Mouse (Mus musculus): ENCODE data around the gene Ankrd54. TPM values are rescaled to one million over a fixed set of nuclear protein-coding genes. Genes with fewer than 3 reads are reported as not detected.

Gene Ankrd54
- polyA plus RNA-seq, 1 experiment = 60.7 TPM

DNA sequence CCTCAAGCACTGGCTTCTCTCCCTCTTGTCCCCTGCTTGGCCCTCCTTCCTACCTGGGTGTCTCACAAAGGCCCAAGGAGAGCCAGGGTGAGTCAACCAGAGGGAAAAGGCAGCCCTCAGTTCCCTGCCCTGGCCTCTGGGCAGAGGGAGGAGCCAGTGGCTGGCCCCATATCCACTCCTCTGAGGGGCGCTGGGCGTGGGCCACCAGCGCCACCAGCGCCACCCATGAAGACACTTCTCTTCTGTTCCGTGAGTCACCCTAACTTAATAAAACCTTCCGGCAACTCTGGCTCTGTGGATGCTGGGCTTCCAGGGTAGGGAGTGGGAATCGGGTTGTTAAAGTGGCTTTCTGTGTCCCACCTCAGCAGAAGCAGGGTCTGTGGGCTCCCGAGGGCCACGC is 57.1 kb downstream of the Ankrd54 start:
- no peak for TF ChIP-seq POLR2A (IDR thresholded peaks at IDR 0.05; ENCODE audit: borderline replicate concordance, extremely low read depth, low read depth, low read length)
- no peak for TF ChIP-seq CTCF (IDR thresholded peaks at IDR 0.05; ENCODE audit: insufficient read depth, low read length)
- 88% methylated on average over 9 of the region's 9 CpGs for WGBS

More for the DNA sequence above, 57.1 kb downstream of the Ankrd54 start:
- Histone ChIP-seq H3K4me3 (replicated peaks; ENCODE audit: extremely low read depth, low read depth, low read length) (no peak overlapping the region), H3K4me1 (ENCODE audit: control insufficient read depth, insufficient read depth, low read length) (no peaks in the 10 kb centered on the region)
- no peak for DNase-seq

Other genes with a start within 250 kb of the Ankrd54 start
- gene Cdc42ep1, start 220.3 kb downstream of the Ankrd54 start, polyA plus RNA-seq (2012; rRNA removed) = 221 and 277 TPM in 2 replicates
- gene Lgals2, start 207.4 kb downstream of the Ankrd54 start, polyA plus RNA-seq (2012; rRNA removed) = 6.0 and 7.2 TPM in 2 replicates
- 113 and 121 TPM in 2 replicates for gene Gga1, start 185.7 kb downstream of the Ankrd54 start, polyA plus RNA-seq (2012; rRNA removed)
- 0.04 TPM in 1 of 2 replicates, not detected in the other for gene Gm49510, start 163.2 kb downstream of the Ankrd54 start, polyA plus RNA-seq (2012; rRNA removed)
- gene Sh3bp1, start 163.1 kb downstream of the Ankrd54 start, polyA plus RNA-seq (2012; rRNA removed) = 77.8 and 92.6 TPM in 2 replicates
- 3.5 and 4.2 TPM in 2 replicates for gene Pdxp, start 149.0 kb downstream of the Ankrd54 start, polyA plus RNA-seq (2012; rRNA removed)
- gene Lgals1, start 136.2 kb downstream of the Ankrd54 start, polyA plus RNA-seq (2012; rRNA removed) = 250 and 251 TPM in 2 replicates
- 15.2 and 16.4 TPM in 2 replicates for gene Nol12, start 128.0 kb downstream of the Ankrd54 start, polyA plus RNA-seq (2012; rRNA removed)
- gene Triobp, start 115.2 kb downstream of the Ankrd54 start, polyA plus RNA-seq (2012; rRNA removed) = 49.6 and 56.3 TPM in 2 replicates
- gene H1f0, start 34.4 kb downstream of the Ankrd54 start, polyA plus RNA-seq (2012; rRNA removed) = 92.0 and 112 TPM in 2 replicates
- 1.3 and 1.8 TPM in 2 replicates for gene Galr3, start 21.0 kb downstream of the Ankrd54 start, polyA plus RNA-seq (2012; rRNA removed)
- gene Eif3l, start 12.3 kb upstream of the Ankrd54 start, polyA plus RNA-seq (2012; rRNA removed) = 81.2 and 105 TPM in 2 replicates
- 31.9 and 36.1 TPM in 2 replicates for gene Micall1, start 46.0 kb upstream of the Ankrd54 start, polyA plus RNA-seq (2012; rRNA removed)
- gene Polr2f, start 78.1 kb upstream of the Ankrd54 start, polyA plus RNA-seq (2012; rRNA removed) = 35.2 and 38.9 TPM in 2 replicates
- gene 1700088E04Rik, start 78.4 kb upstream of the Ankrd54 start, polyA plus RNA-seq (2012; rRNA removed) = 20.1 and 20.8 TPM in 2 replicates
- gene Sox10, start 102.3 kb upstream of the Ankrd54 start, polyA plus RNA-seq (2012; rRNA removed) = 1.4 and 3.6 TPM in 2 replicates
- gene Pick1, start 166.3 kb upstream of the Ankrd54 start, polyA plus RNA-seq (2012; rRNA removed) = 21.2 and 25.9 TPM in 2 replicates
- gene Gm49486, start 166.5 kb upstream of the Ankrd54 start, polyA plus RNA-seq (2012; rRNA removed) = 0.11 and 0.22 TPM in 2 replicates
- 0.37 and 0.52 TPM in 2 replicates for gene Slc16a8, start 191.9 kb upstream of the Ankrd54 start, polyA plus RNA-seq (2012; rRNA removed)
- gene Baiap2l2, start 222.6 kb upstream of the Ankrd54 start, polyA plus RNA-seq (2012; rRNA removed) = 2.1 and 2.6 TPM in 2 replicates